Mouse (Mus musculus) kidney, adult 11 months (tissue): ENCODE data around the gene Vstm4.
A peak's percentile ranks its signal among the peaks of the same experiment; 100 is the strongest.

Experiments
- DNase-seq: peaks from one replicate; pipeline ENCODE4 v3.0.0; 2022

Gene Vstm4

GRCm38 (mm10) chr14:32859831-32860569 is 3.4 kb downstream of the Vstm4 start:
- no peak for DNase-seq

GRCm38 (mm10) chr14:32861149-32861581 is 4.6 kb downstream of the Vstm4 start:
- DNase-seq: peak; percentile 27

GRCm38 (mm10) chr14:32861656-32862055 is 5.1 kb downstream of the Vstm4 start:
- DNase-seq: no peak

GRCm38 (mm10) chr14:32865331-32865730 is 8.8 kb downstream of the Vstm4 start:
- no peak for DNase-seq

GRCm38 (mm10) chr14:32871963-32872362 is 15.4 kb downstream of the Vstm4 start:
- no peak for DNase-seq

GRCm38 (mm10) chr14:32877549-32877948 is 21.0 kb downstream of the Vstm4 start:
- DNase-seq: peak; percentile 22

- DNase-seq: no peak
Observed at GRCm38 (mm10) chr14:32880332-32880731, 23.8 kb downstream of the Vstm4 start.

GRCm38 (mm10) chr14:32881693-32882092 is 25.1 kb downstream of the Vstm4 start:
- no peak for DNase-seq

- DNase-seq: peak; percentile 19
Observed at GRCm38 (mm10) chr14:32888876-32889674, 32.5 kb downstream of the Vstm4 start.

GRCm38 (mm10) chr14:32894341-32894853 is 37.8 kb downstream of the Vstm4 start:
- DNase-seq: peak; percentile 24

GRCm38 (mm10) chr14:32894878-32895277 is 38.3 kb downstream of the Vstm4 start:
- DNase-seq: no peak

GRCm38 (mm10) chr14:32896896-32897295 is 40.3 kb downstream of the Vstm4 start:
- DNase-seq: no peak

- DNase-seq: no peak
Observed at GRCm38 (mm10) chr14:32903203-32903602, 46.6 kb downstream of the Vstm4 start.

GRCm38 (mm10) chr14:32906545-32906944 is 50.0 kb downstream of the Vstm4 start:
- DNase-seq: no peak

GRCm38 (mm10) chr14:32909112-32909511 is 52.6 kb downstream of the Vstm4 start:
- DNase-seq: no peak

GRCm38 (mm10) chr14:32911187-32911586 is 54.6 kb downstream of the Vstm4 start:
- DNase-seq: no peak

GRCm38 (mm10) chr14:32915360-32915759 is 58.8 kb downstream of the Vstm4 start:
- no peak for DNase-seq

- DNase-seq: no peak
Observed at GRCm38 (mm10) chr14:32917919-32918318, 61.4 kb downstream of the Vstm4 start.

GRCm38 (mm10) chr14:32923871-32924270 is 67.3 kb downstream of the Vstm4 start:
- DNase-seq: no peak

- no peak for DNase-seq
Observed at GRCm38 (mm10) chr14:32931709-32932108, 75.2 kb downstream of the Vstm4 start.

- DNase-seq: no peak
Observed at GRCm38 (mm10) chr14:32932220-32932619, 75.7 kb downstream of the Vstm4 start.

- DNase-seq: no peak
Observed at GRCm38 (mm10) chr14:32934064-32934463, 77.5 kb downstream of the Vstm4 start.

- DNase-seq: no peak
Observed at GRCm38 (mm10) chr14:32939217-32939616, 82.7 kb downstream of the Vstm4 start.

GRCm38 (mm10) chr14:32947512-32947911 is 91.0 kb downstream of the Vstm4 start:
- DNase-seq: no peak
